Mouse (Mus musculus) mouse embryonic stem cell (cell line): ENCODE data around the gene Nkpd1.

ENCODE experiments used
- in situ Hi-C, 2 experiments: fragments of 300-500 bp; cut with MboI; formaldehyde crosslinking; loops; 1 replicate in 1 of 2; 3 replicates in 1 of 2; pipeline ENCODE4 v1.14.3; 2019 to 2020; ENCODE audit warnings: low sequenced_read_pairs in 2 of 2, low pct_unique_long_range_greater_than_20kb in 1 of 2, mixed read lengths in 1 of 2; ENCODE audit not compliant: unreplicated experiment in 1 of 2

Nkpd1 gene

DNA sequence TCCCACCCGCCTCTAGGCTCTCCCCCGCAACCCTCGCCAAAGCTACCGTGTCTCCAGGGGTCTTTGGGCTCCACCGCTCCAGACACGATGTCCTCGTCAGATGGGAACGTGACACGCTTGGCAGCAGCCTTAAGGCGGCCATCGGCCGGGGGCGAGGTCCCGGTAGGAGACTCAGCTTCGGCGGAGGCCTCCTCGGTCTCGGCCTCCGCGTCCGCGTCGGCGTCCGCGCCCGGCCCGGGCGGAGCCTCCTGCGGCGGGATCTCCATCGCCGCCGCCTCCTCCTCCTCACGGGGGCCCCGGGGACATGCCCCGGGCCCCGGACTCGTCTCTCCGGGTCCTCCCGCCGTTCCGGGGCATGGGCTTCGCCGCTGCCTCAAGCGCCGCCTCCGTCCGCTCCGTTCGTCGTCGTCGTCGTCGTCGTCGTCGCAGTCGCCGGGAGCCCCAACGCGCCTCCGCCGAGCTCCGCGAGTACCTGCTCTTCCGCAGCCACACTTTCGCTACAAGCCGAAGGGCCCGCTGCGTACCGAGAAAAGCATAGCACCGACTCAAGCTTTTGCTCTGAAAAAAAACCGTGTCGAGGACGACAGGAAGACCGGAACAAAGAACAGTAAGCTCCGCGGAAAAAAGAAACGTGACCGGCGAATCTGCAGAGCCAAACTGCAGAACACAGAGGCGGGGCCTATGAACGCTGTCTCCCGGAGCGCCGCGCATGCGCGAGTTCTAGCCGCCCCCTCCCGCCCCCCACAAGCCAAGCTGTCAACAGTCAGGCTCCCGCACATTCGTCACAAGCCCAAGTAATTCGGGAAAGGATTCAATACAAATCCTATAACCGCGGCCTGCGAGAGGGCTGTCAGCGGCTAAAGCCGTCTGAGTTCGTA, 44.4 kb downstream of the Nkpd1 start:
- in situ Hi-C loops: no loop called here

DNA sequence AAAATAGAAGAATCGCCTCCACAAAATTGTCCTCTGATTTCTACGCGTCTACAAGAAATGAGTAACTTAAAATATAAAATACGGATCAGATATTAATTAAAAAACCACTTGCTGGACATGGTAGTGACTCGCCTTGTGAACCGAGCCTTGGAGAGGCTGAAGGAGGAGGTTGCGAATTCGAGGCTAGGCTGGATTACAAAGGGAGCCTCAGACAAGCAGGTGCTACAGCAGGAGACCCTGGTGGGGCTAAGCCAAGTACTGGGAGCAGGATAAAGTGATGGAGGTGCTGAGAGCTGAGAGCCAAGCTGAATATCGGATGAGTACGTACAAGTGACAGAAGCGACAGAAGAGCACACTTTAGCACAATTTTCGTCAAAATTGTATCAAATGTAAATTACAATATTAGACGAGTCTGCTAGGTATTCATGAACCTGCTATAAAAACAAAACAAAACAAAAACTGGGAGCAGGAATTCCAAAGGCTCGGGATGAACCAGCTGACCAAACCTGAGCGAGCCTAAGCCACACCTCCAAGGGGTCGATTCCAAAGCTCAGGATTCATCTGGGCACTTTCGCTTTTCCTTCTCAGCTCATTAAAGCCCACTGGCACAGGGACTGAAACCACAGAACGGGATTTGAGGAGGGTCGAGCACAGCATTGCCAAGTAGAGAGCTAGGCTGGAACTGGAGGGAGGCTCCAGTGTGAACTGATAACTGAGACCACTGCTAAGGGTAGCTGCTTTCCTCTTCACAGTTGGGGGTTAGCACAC, 45.2 kb downstream of the Nkpd1 start, which contains the start of gene Ppp1r37:
Ppp1r37 (minus strand) TSS at position 434 of the 768 bp plus-strand sequence.
- in situ Hi-C loops: no loop called here

DNA sequence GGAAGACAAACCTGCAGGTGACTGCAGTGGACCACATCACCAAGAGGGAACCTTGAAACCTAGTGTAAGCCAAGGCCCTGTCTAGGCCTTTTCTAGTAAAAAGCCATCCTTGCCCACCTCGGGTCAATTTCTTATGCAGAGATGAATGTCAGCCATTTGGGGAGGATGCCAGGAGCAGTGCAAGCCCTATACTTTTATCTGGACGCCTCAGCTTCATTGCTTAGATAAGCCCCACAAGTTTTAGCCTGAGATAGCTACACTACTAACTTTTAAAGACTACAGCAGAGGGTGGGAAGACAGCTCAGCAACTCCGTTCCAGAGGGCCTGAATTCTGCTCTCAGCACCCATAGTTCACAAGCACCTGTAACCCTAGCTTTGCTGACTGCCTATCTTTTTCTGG, 46.2 kb downstream of the Nkpd1 start:
- in situ Hi-C loops: no loop called here

DNA sequence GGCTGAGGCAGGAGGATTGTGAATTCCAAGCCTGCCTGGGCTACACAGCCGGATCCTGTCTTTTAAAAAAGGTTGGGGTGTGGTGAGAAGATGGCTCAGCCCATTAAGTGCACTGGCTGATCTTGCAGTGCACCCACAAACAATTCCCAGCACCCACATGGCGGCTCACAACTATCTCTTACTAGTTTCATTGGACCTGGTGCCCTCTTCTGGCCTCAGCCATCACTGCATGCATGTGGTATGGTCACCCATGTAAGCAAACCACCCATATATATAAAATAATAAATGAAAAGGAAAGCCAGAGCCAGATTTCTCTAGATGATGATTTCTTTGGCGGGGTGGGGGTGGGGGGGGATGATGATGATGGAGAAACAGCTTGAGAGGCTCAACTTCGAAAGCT, 46.8 kb downstream of the Nkpd1 start:
- in situ Hi-C loops: no loop called here

DNA sequence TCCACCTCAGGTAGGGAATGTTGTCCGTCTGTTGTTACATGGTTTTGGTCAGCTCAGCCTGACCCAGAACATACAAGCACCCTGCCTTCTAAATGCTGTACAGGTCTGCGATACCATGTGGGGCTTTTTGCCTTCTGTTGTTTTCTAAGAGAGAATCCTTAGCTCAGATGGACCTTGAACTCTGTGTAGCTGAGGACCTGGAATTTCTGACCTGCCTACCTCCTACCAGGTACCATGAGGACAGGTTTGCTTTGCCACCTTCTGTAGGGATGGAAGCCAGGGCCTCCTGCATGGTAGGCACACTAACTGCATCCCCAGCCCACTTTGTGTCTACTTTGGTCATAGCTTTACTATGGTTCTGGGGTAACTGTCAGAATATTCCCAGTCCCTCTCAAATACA, 48.2 kb downstream of the Nkpd1 start:
- in situ Hi-C loops: no loop called here

DNA sequence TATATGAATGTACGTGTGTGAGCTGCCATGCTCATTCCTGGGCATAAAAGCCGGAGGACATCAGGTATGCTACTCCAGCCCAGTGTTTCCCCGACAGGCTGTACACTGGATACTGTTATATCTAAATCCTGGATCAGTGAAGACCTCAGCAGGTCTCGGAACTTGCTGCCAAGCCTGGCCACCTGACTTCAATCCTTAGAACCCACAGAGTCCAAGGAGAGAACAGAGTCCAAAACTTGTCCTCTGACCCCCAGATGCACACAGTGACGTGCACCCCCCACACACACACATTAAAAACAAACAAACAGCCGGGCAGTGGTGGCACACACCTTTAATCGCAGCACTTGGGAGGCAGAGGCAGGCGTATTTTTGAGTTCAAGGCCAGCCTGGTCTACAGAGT, 49.8 kb downstream of the Nkpd1 start:
- in situ Hi-C loops: no loop called here

DNA sequence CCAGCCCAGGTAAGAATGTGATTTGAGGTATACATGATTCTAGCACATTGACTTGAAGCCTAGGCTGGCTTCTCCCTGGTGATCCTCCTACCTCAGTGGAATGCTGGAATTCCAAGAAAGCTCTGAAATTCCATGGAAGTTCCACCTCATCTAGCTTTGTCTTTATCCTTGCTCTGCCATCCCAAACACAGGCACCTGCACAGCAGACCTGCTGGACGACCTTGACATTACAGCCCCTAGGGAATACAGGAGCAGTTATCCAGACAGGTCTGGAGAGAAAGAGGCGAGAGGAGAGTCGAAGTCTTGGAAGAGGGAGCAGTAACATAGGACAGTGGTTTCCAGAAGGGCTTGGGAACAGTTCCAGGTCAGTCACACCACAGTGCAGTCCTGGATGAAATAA, 52.0 kb downstream of the Nkpd1 start:
- in situ Hi-C loops: no loop called here

DNA sequence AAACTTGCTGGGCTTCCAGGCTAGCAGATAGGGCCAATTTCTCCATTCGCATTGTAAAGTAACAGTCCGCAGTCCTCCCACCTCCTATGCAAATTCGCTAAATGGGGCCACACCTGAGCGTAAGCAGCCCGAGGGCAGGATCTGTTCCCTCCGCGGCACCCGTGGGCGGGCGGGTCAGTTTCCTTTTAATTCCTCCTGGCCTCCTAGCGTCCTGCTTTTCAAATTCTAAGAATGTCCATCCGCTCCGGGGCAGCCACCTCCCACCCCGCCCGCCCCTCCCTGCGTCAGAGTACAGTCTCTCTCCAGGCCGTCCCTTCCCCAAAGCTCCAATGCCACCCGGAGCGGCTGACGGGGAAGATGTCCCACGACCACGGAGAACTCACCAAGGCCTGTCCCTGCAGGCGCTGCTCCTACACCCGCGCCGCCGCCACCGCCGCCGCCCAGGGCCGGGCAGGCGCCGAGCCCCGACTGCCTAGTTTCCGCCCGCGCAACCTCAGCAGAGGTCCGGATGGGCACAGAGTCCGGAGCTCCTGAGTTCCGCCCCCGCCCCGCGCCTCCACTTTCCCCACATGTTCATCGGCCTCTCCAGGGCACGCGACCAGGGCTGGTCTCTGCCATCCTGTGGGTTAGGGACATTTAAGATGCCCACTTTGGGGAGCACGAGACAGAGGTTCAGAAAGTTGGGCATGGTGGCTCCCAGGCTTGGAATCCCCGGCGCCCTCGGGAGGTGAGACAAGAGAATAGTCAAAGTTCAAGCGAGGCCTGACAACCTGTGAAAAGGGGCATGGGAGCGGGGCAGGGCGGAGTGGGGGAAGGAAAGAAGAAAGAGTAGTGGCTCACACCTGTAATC, 55.5 kb downstream of the Nkpd1 start:
- in situ Hi-C loops: no loop called here

DNA sequence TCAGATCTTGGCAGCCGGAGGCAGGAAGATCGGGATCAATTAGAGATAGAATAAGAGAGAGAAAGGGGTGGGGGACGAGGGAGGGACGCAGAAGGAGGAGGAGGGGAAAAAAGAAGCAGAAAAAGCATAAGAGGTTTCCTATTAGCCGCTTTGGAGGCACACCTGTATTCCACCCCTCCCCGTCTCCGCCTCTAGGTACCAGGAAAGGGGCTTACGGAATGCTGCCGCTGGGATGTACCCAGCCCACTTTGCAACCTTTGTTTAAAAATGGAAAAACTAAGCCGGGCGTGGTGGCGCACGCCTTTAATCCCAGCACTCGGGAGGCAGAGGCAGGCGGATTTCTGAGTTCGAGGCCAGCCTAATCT, 56.1 kb downstream of the Nkpd1 start:
- in situ Hi-C loops: no loop called here
